Mouse (Mus musculus) ES-E14 (cell line): Measurements from ENCODE around the gene Kcnk5.

Experiments
- CHD2 ChIP-seq: IDR thresholded peaks from 2 replicates; pipeline ENCODE4 v1.6.1; 2014; ENCODE audit warnings: mild to moderate bottlenecking, low read depth, low read length, inconsistent platforms
- HCFC1 ChIP-seq: IDR thresholded peaks from 2 replicates; pipeline ENCODE4 v1.6.1; 2012; ENCODE audit warnings: low read length, inconsistent platforms, borderline replicate concordance; ENCODE audit not compliant: insufficient read depth
- ZC3H11A ChIP-seq: IDR thresholded peaks from 2 replicates; pipeline ENCODE4 v1.6.1; 2012; ENCODE audit warnings: low read depth, mild to moderate bottlenecking, inconsistent platforms, low read length, borderline replicate concordance
- ZNF384 ChIP-seq: IDR thresholded peaks from 2 replicates; pipeline ENCODE4 v1.6.1; 2012; ENCODE audit warnings: low read depth, low read length, inconsistent platforms

- no peak for TF ChIP-seq HCFC1
- no peak for TF ChIP-seq ZC3H11A
- no peak for TF ChIP-seq ZNF384
- no peak for TF ChIP-seq CHD2
These were observed 2.1 kb upstream of the Kcnk5 start for GRCm38 (mm10) chr14:20183701-20184100.
